Mouse (Mus musculus) layer of hippocampus, adult 11-12 months (tissue): Measurements from ENCODE around the gene Aoc3.
"Not testable (repeated sequence)": the region's sequence is repeated elsewhere in the genome, so short reads cannot be mapped to it uniquely, and the experiment has no call there.

ENCODE experiments used
- DNase-seq: peaks from one replicate; pipeline ENCODE4 v3.0.0; 2022; ENCODE audit warnings: low spot score

The Aoc3 gene

GRCm38 (mm10) chr11:101327311-101327710 is 3.1 kb upstream of the Aoc3 start:
- no peak for DNase-seq

DNA sequence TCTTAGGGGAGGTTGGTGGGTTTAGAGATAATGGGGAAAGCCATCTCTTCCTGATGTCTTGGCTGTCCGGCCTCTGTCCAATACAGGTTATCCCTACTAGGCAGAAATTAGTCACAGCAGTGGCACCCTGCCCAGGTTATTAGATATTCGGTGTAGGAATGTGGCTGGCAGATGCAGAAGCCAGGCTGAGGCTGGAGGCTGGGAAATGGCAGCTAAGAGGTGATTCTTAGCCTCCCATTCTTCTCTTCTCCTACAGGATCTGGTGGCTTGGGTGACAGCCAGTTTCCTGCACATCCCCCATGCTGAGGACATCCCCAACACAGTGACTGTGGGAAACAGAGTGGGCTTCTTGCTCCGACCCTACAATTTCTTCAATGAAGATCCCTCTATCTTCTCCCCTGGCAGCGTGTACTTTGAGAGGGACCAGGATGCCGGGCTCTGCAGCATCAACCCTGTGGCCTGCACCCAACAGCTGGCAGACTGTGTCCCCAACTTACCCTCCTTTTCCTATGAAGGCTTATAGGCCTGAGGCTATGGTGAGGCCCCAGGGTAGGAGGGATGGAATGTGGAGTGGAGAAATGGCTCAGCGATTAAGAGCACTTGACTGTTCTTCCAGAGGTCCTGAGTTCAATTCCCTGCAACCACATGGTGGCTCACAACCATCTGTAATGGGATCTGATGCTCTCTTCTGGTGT is 1.3 kb upstream of the Aoc3 start:
- DNase-seq = peak; percentile 39

- DNase-seq = not testable (repeated sequence)
These were observed 556 bp downstream of the Aoc3 start for GRCm38 (mm10) chr11:101330961-101331360.

DNA sequence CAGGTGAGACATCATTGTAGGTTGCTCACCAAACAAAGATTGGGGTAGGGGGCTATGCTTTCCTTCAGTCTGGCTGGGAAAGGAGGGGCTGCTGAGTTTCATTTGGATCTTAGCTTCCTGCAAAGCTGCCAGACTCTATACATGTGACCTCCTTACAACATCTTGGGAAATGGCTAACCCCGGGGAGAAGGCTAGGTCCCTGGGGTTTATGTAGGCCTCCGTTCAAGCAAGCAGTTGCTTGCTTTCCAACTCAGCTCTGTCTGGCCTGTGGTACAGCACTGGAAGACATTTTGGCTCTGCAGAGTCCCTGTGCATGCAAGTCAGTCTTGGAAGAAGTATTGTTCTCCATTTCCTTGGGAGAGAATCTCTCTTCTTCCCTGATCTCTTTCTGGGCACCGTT is 2.1 kb downstream of the Aoc3 start:
- no peak for DNase-seq

- no peak for DNase-seq
These were observed 3.6 kb downstream of the Aoc3 start for GRCm38 (mm10) chr11:101334023-101334422.

GRCm38 (mm10) chr11:101334516-101334915 is 4.1 kb downstream of the Aoc3 start:
- no peak for DNase-seq

DNA sequence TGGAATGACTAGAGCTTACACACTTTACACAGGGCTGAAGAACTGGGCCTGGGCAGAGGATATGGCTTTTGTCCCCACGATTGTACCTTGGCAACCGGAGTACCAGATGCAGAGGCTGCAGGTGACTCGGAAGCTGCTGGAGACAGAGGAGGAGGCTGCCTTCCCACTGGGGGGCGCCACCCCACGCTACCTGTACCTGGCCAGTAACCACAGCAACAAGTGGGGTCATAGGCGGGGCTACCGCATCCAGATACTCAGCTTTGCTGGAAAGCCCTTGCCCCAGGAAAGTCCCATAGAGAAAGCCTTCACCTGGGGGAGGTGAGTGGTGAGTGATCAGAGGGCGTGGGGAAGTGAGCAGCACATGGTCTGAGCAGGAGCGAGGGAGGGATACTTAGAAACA is 5.3 kb downstream of the Aoc3 start:
- DNase-seq = no peak

GRCm38 (mm10) chr11:101338123-101338760 is 7.8 kb downstream of the Aoc3 start:
- DNase-seq = no peak

DNA sequence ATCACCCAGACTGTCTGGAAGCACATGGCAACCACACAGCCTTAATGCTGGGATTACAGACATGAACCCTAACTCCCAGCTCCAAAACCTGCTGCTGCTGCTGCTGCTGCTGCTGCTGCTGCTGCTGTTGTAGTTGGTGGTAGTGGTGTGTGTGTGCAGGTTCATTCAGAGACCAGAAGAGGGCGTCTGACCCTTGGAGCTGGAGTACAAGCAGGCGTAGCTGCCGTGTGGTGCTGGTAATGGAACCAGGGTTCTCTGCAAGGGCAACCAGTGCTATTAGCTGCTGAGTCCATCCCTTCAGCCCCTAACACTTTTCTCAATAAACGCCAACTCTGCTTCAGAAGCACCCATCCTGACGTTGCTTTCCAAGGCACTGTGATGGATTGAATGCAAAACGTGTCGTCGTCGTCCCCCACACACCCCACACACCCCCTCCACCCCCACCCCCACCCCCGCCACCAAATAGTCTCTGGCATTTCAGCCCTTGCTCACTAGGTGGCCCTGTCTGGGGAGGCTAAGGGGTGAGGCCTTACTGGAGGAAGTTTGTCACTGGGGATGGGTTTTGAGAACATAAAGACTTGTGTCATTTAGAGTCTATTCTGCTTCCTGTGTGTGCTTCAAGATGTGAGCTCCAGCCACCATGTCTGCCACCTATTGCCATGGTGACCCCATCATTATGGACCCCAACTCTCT is 16.8 kb downstream of the Aoc3 start:
- DNase-seq = no peak

- DNase-seq = no peak
These were observed 18.4 kb downstream of the Aoc3 start for GRCm38 (mm10) chr11:101348774-101349173.

- no peak for DNase-seq
These were observed 18.8 kb downstream of the Aoc3 start for GRCm38 (mm10) chr11:101349216-101349615.

GRCm38 (mm10) chr11:101351100-101351720 is 20.8 kb downstream of the Aoc3 start:
- DNase-seq = no peak

DNA sequence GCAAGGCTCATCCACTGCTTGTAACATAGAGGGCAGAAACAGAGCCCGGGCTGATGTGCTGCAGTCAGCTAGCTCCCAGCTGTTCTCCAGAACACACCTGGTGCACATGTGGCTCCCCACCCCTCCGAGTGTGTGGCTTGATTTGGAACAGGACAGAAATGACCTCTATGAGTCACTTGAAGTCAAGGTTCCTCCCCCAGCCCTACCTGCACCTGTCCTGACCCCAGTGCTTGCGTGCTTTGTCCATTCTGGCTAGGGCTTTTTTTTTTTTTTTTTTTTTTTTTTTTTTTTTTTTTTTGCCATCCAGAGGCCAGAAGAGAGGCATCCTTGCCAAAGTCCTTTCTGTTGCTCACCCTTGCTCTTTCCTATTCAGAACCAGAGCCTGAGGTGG is 21.3 kb downstream of the Aoc3 start:
- DNase-seq = no peak

DNA sequence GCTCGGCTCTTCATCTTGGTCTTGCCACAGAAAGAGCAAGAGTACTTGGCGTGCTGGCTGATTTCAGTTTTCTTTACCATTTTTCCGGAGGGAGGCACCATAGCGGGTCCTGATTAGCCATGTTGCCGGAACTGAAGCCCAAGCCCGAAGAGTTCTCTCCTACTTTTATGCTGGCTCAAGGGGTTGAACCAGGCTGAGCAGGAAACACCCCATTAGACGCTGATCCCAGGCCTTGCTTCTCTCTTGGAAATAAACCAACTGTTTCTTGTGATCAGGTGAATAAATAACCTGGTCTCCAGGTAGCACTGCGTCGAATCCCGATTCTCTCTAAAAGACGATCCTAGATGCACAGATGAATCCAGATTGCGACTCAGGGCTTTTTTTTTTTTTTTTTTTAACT is 23.0 kb downstream of the Aoc3 start:
- no peak for DNase-seq

GRCm38 (mm10) chr11:101354438-101355010 is 24.1 kb downstream of the Aoc3 start:
- DNase-seq = no peak

DNA sequence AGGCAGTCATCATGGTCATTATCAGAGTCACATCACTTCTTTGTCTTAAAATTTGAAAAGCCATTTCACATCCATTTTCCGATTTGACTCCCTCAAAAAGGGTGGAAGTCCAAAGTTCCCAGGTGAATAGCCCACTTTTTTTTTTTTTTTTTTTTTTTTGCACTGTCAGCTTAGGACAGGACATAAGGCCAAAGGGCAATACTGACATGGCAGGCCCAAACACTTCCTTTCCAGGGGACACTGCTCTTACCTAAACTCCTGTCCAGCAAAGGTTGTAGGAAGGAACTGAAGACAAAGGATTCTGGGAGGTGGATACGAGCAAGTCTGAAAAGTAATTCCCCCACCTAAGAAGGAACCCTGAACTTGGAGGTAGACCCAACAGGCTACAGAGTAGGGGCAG is 25.5 kb downstream of the Aoc3 start:
- DNase-seq = no peak

DNA sequence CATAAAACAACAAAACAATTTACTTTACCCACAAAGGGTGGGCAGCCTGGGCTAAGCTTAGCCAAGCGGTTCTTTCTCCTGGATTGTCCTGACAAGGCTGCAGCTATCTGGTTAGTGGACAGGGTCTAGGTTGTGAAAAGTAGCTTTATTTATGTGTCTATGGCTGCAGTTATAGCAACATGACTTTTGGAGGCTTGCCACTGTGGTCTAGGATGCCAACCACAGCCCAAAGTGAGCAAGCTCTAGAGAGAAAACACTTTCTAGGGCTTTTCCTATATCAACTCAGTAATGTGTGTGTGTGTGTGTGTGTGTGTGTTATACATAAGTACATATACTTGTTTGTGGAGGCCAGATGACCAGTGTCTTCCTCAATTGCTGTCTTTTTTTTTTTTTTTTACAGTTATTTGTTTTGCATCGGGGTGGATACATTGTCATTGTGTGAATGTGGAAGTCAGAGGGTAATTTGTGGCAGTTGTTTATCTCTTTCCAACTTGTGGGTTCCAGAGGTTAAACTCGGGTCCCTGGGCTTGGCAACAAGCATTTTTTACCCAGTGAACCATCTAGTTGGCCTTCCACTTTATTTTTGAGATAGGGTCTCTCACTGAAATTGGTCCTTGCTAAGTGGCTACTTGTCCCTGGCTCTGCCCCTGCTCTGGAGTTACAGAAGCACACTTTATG is 27.2 kb downstream of the Aoc3 start:
- DNase-seq = no peak

DNA sequence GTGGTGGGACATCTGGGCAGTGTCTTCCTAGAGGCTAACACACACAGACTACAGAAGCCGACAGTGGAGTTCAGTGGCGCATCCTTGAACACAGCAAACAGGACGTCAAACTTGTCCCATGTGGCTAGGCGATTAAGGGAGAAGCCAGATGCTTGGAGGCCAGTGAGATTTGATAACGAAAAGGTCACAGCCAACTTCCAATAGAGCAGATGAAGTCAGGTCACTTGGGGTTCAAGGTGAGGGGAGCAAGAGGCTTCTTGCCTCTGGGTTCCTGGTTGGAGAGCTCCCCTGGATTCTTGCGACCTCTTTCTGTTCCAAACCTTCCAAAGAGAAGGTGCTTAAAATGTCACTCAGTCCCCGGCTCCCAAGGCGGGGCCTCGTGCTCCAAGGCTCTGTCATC is 29.4 kb downstream of the Aoc3 start:
- DNase-seq = no peak

- DNase-seq = no peak
These were observed 30.3 kb downstream of the Aoc3 start for GRCm38 (mm10) chr11:101360651-101361113.

GRCm38 (mm10) chr11:101364531-101364931 is 34.1 kb downstream of the Aoc3 start:
- no peak for DNase-seq

DNA sequence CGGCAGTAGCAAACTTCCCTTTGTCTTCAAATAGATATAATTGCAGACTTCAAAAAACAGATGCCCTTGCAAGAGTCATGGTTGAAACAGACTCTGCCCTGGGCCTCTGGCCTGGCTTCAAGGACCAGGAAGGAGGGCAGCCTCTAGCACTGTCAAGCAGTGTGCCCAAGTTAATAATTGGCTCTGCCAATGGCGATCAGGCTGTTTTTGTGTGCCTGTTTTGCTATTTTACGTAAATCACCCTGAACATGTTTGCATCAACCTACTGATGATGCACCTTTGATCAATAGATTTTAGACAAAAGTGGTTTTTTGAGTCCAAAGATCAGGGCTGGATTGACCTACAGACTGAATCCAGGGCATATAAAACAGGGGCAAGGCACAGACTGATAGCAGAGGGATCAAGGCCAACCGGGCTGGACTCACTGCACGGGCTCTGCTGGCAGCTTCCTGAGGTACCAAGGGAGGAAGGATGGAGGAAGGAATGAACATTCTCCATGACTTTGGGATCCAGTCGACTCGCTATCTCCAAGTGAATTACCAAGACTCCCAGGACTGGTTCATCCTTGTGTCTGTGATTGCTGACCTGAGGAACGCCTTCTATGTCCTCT is 37.0 kb downstream of the Aoc3 start, which contains the start of gene G6pc:
G6pc (plus strand) TSS at position 236 of the 610 bp plus-strand sequence.
- DNase-seq = no peak
